Mouse (Mus musculus): ENCODE measurements around the gene Ddi2.

DNA sequence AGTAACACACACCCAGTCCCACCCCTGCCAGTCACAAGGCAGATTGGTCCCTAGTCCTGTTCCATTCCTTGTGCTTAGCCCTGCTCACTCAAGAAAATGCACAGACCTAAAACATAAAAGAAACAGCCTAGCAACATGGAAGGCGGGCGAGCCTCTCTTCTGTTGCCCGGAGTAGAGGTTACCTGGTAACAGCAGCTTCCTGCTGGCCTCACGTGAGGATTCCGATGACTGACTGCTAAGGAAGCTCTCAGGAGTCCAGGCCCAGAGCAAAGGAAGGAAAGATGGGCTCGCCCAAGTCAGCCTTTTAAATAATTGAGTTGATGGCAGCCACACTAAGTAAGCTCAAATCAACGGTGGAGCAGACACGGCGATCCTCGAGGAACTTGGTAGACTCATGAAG lies 71.3 kb downstream of the Ddi2 start:
- TF ChIP-seq MYOG (IDR thresholded peaks at IDR 0.05; ENCODE audit: control insufficient read depth, extremely low read depth, insufficient read length): no peak
- no peak for TF ChIP-seq CTCF (IDR thresholded peaks at IDR 0.05; ENCODE audit: control insufficient read depth, insufficient read depth, insufficient read length)
- TF ChIP-seq MAX (IDR thresholded peaks at IDR 0.05): no peak
- no peak for TF ChIP-seq USF1 (IDR thresholded peaks at IDR 0.05; ENCODE audit: low read depth)

All from C2C12 (cell line).